Mouse (Mus musculus) intestine, postnatal 0 days (tissue): ENCODE data around the gene Grap. TPM values are rescaled to one million over a fixed set of nuclear protein-coding genes. Genes with fewer than 3 reads are reported as not detected.

Source experiments
- ATAC-seq: fragments of 200-750 bp; cut with Nextera tagmentation; 2 replicates; pipeline ENCODE4 v1.8.0; 2017; ENCODE audit warnings: mild to moderate bottlenecking, moderate TSS enrichment, moderate library complexity
- H3K27ac ChIP-seq: fragments of 300-500 bp; sonication (generic); 2 replicates; pipeline ENCODE4 v1.5.1; 2014; ENCODE audit warnings: mild to moderate bottlenecking, low read depth, low read length, moderate library complexity
- H3K27me3 ChIP-seq: fragments of 300-500 bp; sonication (generic); replicated peaks from 2 replicates; pipeline ENCODE4 v1.6.1; 2014; ENCODE audit warnings: low read length, mixed read lengths; ENCODE audit not compliant: control insufficient read depth, insufficient read depth
- H3K36me3 ChIP-seq: fragments of 300-500 bp; sonication (generic); 2 replicates; pipeline ENCODE4 v1.6.1; 2014; ENCODE audit warnings: mild to moderate bottlenecking, moderate library complexity; ENCODE audit not compliant: control insufficient read depth, insufficient read depth
- H3K4me1 ChIP-seq: fragments of 300-500 bp; sonication (generic); replicated peaks from 2 replicates; pipeline ENCODE4 v1.6.1; 2014; ENCODE audit warnings: antibody characterized with exemption, low read length, mixed read lengths; ENCODE audit not compliant: control insufficient read depth, insufficient read depth
- H3K4me2 ChIP-seq: fragments of 300-500 bp; sonication (generic); replicated peaks from 2 replicates; pipeline ENCODE4 v1.6.1; 2014; ENCODE audit warnings: low read depth, mild to moderate bottlenecking, moderate library complexity
- H3K4me3 ChIP-seq: fragments of 300-500 bp; sonication (generic); 2 replicates; pipeline ENCODE4 v1.5.1; 2014; ENCODE audit warnings: low read depth, low read length
- H3K9ac ChIP-seq: fragments of 300-500 bp; sonication (generic); 2 replicates; pipeline ENCODE4 v1.6.1; 2014; ENCODE audit warnings: mild to moderate bottlenecking, low read depth, low read length
- H3K9me3 ChIP-seq: fragments of 300-500 bp; sonication (generic); 2 replicates; pipeline ENCODE4 v1.6.1; 2016; ENCODE audit warnings: mixed run types; ENCODE audit not compliant: control insufficient read depth
- CTCF ChIP-seq: sonication (generic); IDR thresholded peaks from 2 replicates; pipeline ENCODE4 v1.5.1; 2016; ENCODE audit warnings: low read depth, mild to moderate bottlenecking, control low read depth, antibody characterized with exemption, moderate library complexity
- WGBS: fragments of 180-500 bp; shearing (Covaris S2); extraction: QIAGEN DNeasy Blood & Tissue Kit; methylation state at CpG from one replicate; pipeline ENCODE4 v1.1.7; 2014; 5-methylcytosine and 5-hydroxymethylcytosine counted together
- polyA plus RNA-seq: library from polyadenylated mRNA; unstranded; fragments of >200 nt; fragmentation: Nextera tagmentation; extraction: Ambion mirVana; gene quantifications from 2 replicates; pipeline ENCODE4 v1.2.1, GENCODE M21; 2015

Gene Grap
- polyA plus RNA-seq, 1 experiment from 2014 or later, result 3.9 TPM

DNA sequence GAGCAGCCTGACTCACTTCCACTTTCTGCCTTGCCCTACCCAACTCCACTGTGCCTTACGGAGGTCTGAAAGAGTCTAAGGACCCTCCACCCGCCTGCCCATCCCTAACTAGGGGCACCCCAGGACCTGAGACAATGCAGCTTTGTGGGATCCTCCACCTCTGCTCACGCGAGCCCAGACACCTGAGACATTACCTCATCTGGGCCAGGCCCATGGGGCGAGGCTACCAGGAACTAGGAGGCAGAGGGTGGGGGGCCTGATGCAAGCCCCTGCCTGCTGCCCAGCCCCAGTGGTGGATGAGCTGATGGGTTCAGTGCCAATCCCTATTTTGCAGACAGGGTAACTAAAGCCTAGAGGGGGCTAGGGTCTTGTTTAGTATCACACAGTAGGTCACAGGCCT lies 46.4 kb downstream of the Grap start:
- H3K4me3 ChIP-seq, result no peak overlapping the region
- WGBS, result 49% methylated on average over 5 of the region's 5 CpGs
- H3K4me2 ChIP-seq, result no peak overlapping the region
- no peak for TF ChIP-seq CTCF
- ATAC-seq, result peak; percentile 77
- H3K9me3 ChIP-seq, result no peaks in the 10 kb centered on the region
- peaks cover 57% of the 10 kb centered on the region for H3K36me3 ChIP-seq
- no peaks in the 10 kb centered on the region for H3K27me3 ChIP-seq
- H3K27ac ChIP-seq, result peak overlapping the region; percentile 95
- peaks cover 11% of the 10 kb centered on the region; the same call in 1 of the 2 replicates for H3K4me1 ChIP-seq
- H3K9ac ChIP-seq, result 0 out of 2 replicates have a peak overlapping the region, but pooled peaks have one; percentile 13

DNA sequence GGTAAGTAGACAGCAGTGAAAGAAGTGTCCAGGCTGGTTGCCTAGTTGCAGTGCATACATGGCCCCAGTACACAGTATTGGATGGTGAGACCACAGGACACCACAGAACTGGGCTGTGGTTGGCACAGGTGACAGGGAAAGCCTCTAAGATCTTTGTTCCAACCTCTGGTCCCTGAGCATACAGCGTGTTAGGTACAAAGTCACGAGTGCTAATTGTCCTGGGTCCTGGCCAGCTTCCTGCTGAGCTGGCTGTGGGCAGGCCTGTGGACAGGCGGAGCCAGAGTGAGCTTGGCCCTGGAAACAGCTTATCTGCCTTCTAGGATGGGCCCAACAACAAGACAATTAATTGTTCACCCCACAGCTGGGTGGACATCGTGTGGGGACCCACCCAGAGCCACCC lies 46.9 kb downstream of the Grap start:
- no peak overlapping the region for H3K4me2 ChIP-seq
- ATAC-seq, result peak; percentile 89
- no peak overlapping the region for H3K4me3 ChIP-seq
- no peaks in the 10 kb centered on the region for H3K9me3 ChIP-seq
- peaks cover 11% of the 10 kb centered on the region; the same call in 1 of the 2 replicates for H3K4me1 ChIP-seq
- 45% methylated on average over 4 of the region's 4 CpGs for WGBS
- H3K36me3 ChIP-seq, result peaks cover 56% of the 10 kb centered on the region
- no peak for TF ChIP-seq CTCF
- no peaks in the 10 kb centered on the region for H3K27me3 ChIP-seq
- H3K27ac ChIP-seq, result peak overlapping the region; percentile 95
- H3K9ac ChIP-seq, result 0 out of 2 replicates have a peak overlapping the region, but pooled peaks have one; percentile 13

DNA sequence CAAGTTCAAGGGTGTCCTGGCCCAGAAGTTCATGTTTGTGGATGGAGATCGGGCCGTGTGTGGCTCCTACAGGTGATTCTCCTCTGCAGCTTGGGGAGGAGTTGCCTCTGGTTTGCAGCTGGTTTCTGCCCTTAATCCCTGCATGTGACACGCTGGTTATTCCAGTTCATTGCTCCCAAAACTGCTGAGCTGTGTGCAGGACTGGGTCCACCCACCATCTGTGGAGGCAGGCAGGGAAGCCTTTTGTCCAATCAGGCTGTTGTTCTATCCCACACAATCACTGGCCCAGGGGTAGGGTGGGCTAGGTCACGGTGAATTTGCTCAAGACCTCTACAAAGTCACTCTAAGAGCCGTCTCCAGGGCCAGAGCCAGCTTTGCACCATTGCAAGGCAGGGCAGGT lies 48.6 kb downstream of the Grap start:
- WGBS, result 77% methylated on average over 5 of the region's 5 CpGs
- Histone ChIP-seq H3K36me3 (peaks cover 39% of the 10 kb centered on the region), H3K4me3 (no peak overlapping the region), H3K27ac (no peak overlapping the region), H3K27me3 (no peaks in the 10 kb centered on the region), H3K4me2 (no peak overlapping the region), H3K9me3 (no peaks in the 10 kb centered on the region), H3K4me1 (peaks cover 11% of the 10 kb centered on the region; the same call in 1 of the 2 replicates), H3K9ac (no peak overlapping the region)
- TF ChIP-seq CTCF, result no peak
- ATAC-seq, result no peak

DNA sequence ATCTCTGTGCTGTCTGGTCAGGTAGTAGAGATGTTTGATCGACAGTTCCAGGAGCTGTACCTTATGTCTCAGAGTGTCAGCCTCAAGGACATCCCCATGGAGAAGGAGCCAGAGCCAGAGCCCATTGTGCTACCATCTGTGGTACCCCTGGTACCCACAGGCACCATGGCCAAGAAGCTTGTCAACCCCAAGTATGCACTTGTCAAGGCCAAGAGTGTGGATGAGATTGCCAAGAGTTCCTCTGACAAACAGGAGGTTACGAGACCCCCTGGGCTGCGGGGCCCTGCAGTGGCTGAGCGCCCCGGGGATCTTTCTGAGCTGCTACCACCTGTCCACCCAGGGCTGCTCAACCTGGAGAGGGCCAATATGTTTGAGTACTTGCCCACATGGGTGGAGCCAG lies 49.4 kb downstream of the Grap start:
- no peaks in the 10 kb centered on the region for H3K27me3 ChIP-seq
- H3K4me2 ChIP-seq, result no peak overlapping the region
- peaks cover 11% of the 10 kb centered on the region; the same call in 1 of the 2 replicates for H3K4me1 ChIP-seq
- H3K4me3 ChIP-seq, result no peak overlapping the region
- 89% methylated on average over 5 of the region's 5 CpGs for WGBS
- no peak for TF ChIP-seq CTCF
- no peak overlapping the region for H3K27ac ChIP-seq
- peaks cover 32% of the 10 kb centered on the region for H3K36me3 ChIP-seq
- no peak for ATAC-seq
- no peaks in the 10 kb centered on the region for H3K9me3 ChIP-seq
- H3K9ac ChIP-seq, result no peak overlapping the region

DNA sequence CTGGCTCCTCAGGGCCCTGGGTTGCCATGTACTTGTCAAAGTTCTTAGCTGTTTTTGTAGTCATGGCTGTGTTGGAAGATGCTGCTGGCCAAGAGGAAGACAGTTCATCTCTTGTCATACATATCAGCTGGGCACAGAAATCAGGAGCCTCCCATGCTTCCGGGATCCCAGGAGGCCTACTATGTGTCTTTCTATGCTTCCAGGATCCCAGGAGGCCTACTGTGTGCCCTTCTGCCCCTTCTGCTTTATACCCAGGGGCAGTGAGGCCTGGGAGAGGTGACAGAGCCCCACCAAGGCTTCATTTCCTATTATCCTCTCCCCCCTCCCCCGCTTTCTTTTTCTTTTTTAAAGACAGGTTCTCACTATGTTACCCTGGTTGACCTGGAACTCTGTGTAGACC lies 52.5 kb downstream of the Grap start:
- Histone ChIP-seq H3K27ac (no peak overlapping the region), H3K9me3 (no peaks in the 10 kb centered on the region), H3K36me3 (peaks cover 26% of the 10 kb centered on the region), H3K9ac (no peak overlapping the region), H3K27me3 (no peaks in the 10 kb centered on the region), H3K4me2 (no peak overlapping the region), H3K4me1 (no peaks in the 10 kb centered on the region; the same call in 1 of the 2 replicates), H3K4me3 (no peak overlapping the region)
- 93% methylated on average over 2 of the region's 2 CpGs for WGBS
- TF ChIP-seq CTCF, result no peak
- ATAC-seq, result no peak

DNA sequence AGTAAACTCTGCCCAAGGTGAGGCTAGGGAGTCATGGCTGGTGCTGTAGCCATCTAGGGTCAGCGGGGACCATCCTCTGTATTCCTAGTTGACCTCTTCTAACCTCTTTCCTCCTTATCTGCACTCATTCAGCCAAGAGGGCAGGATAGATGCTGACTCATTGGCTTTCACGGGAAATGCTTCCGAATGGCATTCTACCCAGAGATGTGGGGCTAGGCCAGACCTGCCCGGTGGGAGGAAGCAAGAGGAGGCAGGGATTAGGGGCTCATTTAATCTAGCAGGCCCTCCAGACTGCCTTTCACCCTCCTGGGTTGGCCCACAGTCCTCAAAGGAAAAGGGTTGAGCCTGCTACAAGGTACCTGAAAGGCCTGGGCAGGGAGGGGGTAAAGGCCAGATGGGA lies 53.2 kb downstream of the Grap start:
- no peak overlapping the region for H3K27ac ChIP-seq
- ATAC-seq, result no peak
- TF ChIP-seq CTCF, result no peak
- H3K27me3 ChIP-seq, result no peaks in the 10 kb centered on the region
- H3K9ac ChIP-seq, result no peak overlapping the region
- H3K4me2 ChIP-seq, result no peak overlapping the region
- H3K4me3 ChIP-seq, result no peak overlapping the region
- 47% methylated on average over 4 of the region's 4 CpGs for WGBS
- H3K9me3 ChIP-seq, result no peaks in the 10 kb centered on the region
- no peaks in the 10 kb centered on the region; the same call in 1 of the 2 replicates for H3K4me1 ChIP-seq
- peaks cover 24% of the 10 kb centered on the region for H3K36me3 ChIP-seq

DNA sequence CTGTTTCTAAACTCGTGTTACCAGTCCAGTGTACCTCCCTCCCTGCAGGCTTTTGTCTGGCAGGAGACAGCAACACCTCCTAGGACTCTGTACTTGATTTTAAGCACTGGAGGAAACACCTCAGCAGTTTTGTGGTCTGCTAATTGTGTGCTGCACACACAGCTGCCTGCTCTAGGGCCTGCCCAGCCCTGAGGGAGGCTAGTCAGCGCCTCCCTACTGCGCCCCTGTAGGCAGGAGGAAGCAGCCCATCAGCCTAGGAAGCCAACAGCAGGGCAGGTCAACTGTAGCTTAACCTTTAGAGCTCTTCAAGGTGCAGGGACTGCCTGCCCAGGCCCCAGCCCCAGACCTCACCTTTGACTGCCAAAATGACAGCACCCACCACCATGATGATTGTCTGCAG lies 55.9 kb downstream of the Grap start:
- no peak for ATAC-seq
- H3K27me3 ChIP-seq, result no peaks in the 10 kb centered on the region
- TF ChIP-seq CTCF, result peak; percentile 24; the same call in 1 of the 2 replicates
- no peaks in the 10 kb centered on the region for H3K9me3 ChIP-seq
- H3K4me3 ChIP-seq, result no peak overlapping the region
- no peak overlapping the region for H3K4me2 ChIP-seq
- H3K4me1 ChIP-seq, result no peaks in the 10 kb centered on the region; the same call in 1 of the 2 replicates
- no peak overlapping the region for H3K9ac ChIP-seq
- 60% methylated on average over 3 of the region's 3 CpGs for WGBS
- H3K27ac ChIP-seq, result no peak overlapping the region
- no peaks in the 10 kb centered on the region; the same call in 1 of the 2 replicates for H3K36me3 ChIP-seq
